Mouse (Mus musculus): ENCODE results near the gene Ddx19a.
"Not testable (repeated sequence)": the region's sequence is repeated elsewhere in the genome, so short reads cannot be mapped to it uniquely, and the experiment has no call there.

The Ddx19a gene

DNA sequence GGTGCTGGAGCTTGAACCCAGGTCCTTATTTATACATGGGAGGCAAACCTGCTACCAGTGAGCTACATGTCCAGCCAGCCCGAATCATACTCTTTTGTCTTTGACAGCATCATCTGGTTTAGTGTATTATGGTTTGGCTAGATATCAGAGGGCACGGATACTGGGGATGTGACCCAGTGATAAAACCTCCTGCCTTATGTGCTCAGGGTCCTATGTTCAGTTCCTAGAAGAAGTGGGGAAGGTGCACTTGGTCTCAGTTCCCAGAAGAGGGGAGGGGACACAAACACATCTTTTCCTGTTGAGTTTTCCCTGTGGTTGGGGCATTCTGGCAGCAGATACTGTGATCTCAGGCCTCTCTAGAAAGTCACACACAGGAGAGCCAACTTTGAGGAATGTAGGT is 64.3 kb downstream of the Ddx19a start:
- DNase-seq (ENCODE audit: low spot score in 2 of 2) = no peak

DNA sequence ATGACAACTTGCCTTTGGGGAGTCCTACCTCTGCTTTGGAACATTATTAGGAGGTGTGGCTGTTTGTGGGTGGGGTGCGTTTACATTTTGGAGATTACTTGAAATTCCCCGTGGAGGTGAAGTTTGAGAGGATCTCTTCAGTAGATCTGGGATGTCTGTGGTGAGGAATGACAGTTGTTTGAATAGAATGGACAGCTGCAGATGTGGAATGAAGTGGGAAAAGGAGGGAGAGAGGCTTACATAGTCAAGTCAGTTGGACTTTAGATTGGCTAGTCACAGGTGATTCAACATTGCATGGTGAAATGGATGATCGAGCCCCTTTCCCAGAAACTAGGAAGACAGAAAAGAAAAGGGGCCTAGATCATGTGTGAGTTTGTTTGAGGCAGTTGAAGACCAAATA is 65.2 kb downstream of the Ddx19a start:
- DNase-seq (ENCODE audit: low spot score in 2 of 2) = no peak

DNA sequence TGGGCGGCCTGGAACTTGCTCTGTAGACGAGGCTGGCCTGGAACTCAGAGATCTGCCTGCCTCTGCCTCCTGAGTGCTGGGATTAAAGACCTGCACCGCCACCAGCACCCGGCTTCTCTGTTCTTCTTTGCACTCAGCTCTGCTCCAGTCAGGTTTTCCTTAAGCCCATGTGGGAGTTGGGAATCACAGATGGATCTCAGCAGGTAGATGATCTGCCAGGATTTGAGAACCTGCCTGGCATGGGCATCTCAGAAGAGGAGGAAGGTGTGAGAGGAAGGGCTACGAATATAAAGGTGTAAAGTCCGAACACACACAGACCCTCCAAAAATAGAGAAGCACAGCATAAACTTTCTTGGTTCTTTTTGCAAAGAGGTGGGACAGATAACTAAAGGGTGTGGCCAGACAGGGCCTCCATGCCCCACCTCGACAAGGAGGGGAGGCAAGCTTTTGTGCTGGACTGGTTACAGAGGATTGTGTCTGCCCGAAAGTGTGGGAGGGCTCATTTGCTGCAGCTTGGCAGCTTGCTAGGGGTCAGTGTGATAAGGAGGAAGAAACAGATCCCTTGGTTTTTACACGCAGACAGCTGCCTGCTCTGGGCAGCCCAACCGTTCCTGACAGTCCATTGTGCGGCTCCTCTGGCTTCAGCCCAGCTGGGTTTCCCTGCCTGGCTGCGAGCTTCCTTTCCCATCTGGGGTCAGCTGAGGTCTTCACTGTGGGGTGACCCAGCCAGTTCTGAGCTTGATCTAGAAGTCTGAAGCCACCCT is 66.2 kb downstream of the Ddx19a start:
- DNase-seq (ENCODE audit: low spot score in 2 of 2) = peak in 1 of 2 experiments; percentile 52

DNA sequence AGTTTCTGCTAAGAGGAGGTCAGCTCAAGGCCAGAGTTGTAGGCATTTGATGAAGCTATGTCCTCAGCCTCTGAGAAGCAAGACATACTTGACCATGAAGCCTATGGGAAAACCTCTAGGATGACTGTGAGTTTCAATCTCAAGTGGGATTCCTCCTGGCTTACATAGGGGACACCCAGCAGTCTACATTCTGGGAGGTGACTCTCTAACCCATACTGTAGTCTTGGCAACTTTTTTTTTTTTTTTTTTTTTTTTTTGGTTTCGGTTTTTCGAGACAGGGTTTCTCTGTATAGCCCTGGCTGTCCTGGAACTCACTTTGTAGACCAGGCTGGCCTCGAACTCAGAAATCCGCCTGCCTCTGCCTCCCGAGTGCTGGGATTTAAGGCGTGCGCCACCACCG is 67.9 kb downstream of the Ddx19a start:
- DNase-seq (ENCODE audit: low spot score in 2 of 2) = not testable (repeated sequence)

DNA sequence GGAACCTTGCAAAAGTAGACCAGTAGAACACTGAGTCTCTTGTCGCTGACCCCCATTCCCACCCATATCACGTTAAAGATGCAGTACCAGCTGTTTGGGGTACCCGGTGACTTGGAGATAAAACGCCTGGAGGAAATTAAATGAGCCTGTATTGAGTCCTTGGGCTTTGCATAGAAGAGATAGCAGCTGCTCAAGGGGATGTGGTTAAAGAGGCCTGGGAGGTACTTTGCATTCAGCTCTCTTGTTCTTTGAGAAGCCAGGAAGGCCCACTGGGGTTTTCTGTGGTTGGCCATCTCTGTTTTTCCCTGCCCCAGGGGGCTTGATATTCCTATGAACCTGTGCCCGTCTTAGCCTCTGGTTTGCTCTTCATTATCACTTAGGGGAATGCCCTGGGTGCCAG is 68.5 kb downstream of the Ddx19a start:
- no peak for DNase-seq (ENCODE audit: low spot score in 2 of 2)

DNA sequence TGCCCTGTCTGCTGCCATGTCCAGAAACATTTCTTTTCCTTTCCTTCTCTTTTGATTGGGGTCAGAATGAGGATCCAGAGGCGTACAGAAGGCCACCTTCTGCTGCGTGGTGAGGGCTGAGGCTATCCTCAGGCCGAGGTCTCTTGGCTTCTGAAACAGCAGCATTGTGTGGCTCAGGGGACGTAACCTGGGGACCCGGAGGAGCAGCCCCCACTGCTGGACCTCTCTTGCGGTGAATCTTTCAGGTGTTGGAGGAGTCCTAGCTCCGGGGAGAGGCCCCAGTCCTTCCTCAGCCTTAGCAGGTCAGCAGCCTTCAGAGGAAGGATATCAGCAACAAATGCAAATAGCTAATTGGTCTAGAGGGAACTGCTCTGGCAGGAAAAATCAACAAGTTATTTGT is 69.2 kb downstream of the Ddx19a start:
- DNase-seq (ENCODE audit: low spot score in 2 of 2) = no peak

DNA sequence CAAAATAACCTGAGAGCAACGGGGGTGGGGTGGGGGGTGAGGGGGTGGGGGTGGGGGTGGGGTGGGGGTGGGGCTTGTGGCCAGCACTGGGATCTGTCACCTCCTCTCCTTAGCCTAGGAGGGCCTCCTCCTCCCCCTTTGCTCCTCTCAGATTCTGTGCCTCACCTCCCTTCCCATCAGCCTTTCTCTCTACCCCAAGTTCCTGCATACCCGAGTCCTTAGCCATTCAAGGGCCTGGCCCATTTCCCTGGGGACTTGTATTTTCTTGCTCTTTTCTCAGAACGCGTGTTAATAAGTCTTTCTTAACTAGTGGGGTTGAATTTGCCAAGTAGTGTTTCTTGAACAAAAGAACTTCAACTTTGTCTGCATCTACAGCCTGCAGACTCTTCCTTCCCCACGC is 70.9 kb downstream of the Ddx19a start:
- no peak for DNase-seq (ENCODE audit: low spot score in 2 of 2)

DNA sequence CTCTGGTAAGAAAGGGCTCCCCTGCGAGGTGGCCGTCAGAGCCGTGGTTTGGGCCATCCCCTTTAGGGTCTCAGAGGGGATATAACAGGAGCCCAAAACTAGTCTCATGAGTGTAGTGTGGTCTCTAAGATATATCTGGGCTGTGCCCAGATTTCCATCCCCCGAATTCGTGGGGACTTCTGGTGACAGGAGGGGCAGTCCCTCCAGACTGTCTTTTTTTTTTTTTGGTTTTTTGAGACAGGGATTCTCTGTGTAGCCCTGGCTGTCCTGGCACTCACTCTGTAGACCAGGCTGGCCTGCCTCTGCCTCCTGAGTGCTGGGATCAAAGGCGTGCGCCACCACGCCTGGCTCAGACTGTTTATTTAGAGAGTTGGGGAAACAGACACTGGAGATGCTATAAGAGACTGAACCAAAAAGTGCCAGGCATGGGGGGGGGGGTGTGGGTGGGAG is 71.9 kb downstream of the Ddx19a start:
- DNase-seq (ENCODE audit: low spot score in 2 of 2) = no peak
